Mouse (Mus musculus) inflammation-experienced regulatory T-cells, adult 6 months (primary cell): Measurements from ENCODE around the gene Tufm. TPM values are rescaled to one million over a fixed set of nuclear protein-coding genes. Genes with fewer than 3 reads are reported as not detected.

Experiments used
- ATAC-seq: one replicate; pipeline ENCODE4 v1.8.0; 2017
- polyA plus RNA-seq, 3 experiments: library from polyadenylated mRNA; unstranded; fragments of 100-300 nt; shearing (Covaris generic); gene quantifications; one replicate each; pipeline ENCODE4 v1.2.1; 2017

The Tufm gene
- polyA plus RNA-seq: 10 to 100 TPM; 65.5 to 83.5 (median 69.4) TPM

GRCm38 (mm10) chr7:126487052-126487483 is at the start of gene Tufm:
Gene Tufm, plus strand, starts transcription at chr7:126487361.
- ATAC-seq: peak; percentile 90

GRCm38 (mm10) chr7:126440134-126440533 is 47.0 kb upstream of the Tufm start:
- ATAC-seq: no peak

- no peak for ATAC-seq
These were observed 43.2 kb upstream of the Tufm start for GRCm38 (mm10) chr7:126443997-126444396.

- ATAC-seq: no peak
These were observed 42.6 kb upstream of the Tufm start for GRCm38 (mm10) chr7:126444536-126444935.

GRCm38 (mm10) chr7:126445104-126445815 is 41.9 kb upstream of the Tufm start:
- no peak for ATAC-seq

- ATAC-seq: no peak
These were observed 40.9 kb upstream of the Tufm start for GRCm38 (mm10) chr7:126446217-126446616.

- no peak for ATAC-seq
These were observed 38.7 kb upstream of the Tufm start for GRCm38 (mm10) chr7:126448481-126448880.

- no peak for ATAC-seq
These were observed 37.2 kb upstream of the Tufm start for GRCm38 (mm10) chr7:126449991-126450390.

GRCm38 (mm10) chr7:126450641-126451040 is 36.5 kb upstream of the Tufm start:
- ATAC-seq: no peak

GRCm38 (mm10) chr7:126452244-126452643 is 34.9 kb upstream of the Tufm start:
- no peak for ATAC-seq

- ATAC-seq: no peak
These were observed 33.3 kb upstream of the Tufm start for GRCm38 (mm10) chr7:126453861-126454260.

- no peak for ATAC-seq
These were observed 31.9 kb upstream of the Tufm start for GRCm38 (mm10) chr7:126455242-126455641.

GRCm38 (mm10) chr7:126456382-126457266 is 30.5 kb upstream of the Tufm start:
- no peak for ATAC-seq

- no peak for ATAC-seq
These were observed 28.9 kb upstream of the Tufm start for GRCm38 (mm10) chr7:126458225-126458624.

GRCm38 (mm10) chr7:126458844-126459618 is 28.1 kb upstream of the Tufm start:
- ATAC-seq: no peak

GRCm38 (mm10) chr7:126460623-126461399 is 26.4 kb upstream of the Tufm start:
- no peak for ATAC-seq

GRCm38 (mm10) chr7:126461626-126462025 is 25.5 kb upstream of the Tufm start:
- ATAC-seq: no peak

- no peak for ATAC-seq
These were observed 24.2 kb upstream of the Tufm start, which contains the start of gene Atp2a1 for GRCm38 (mm10) chr7:126463004-126463403. Gene Atp2a1, minus strand, starts transcription at chr7:126463108.

GRCm38 (mm10) chr7:126463547-126463946 is 23.6 kb upstream of the Tufm start:
- no peak for ATAC-seq

- ATAC-seq: no peak
These were observed 23.0 kb upstream of the Tufm start for GRCm38 (mm10) chr7:126464121-126464520.

GRCm38 (mm10) chr7:126464836-126465235 is 22.3 kb upstream of the Tufm start:
- ATAC-seq: no peak
